7 mouse cellular contexts compared by ENCODE assay signal in genomic region chr14:23575951-23576350, GRCm38 (mm10).
DNase-seq lines count a peak whose midpoint lies in the region; ATAC-seq lines count a peak whose summit lies in the region.

No protein-coding gene starts in this region.

- H3K27me3 ChIP-seq in forebrain, embryonic 11.5 days (ENCODE audit: control insufficient read depth, insufficient read depth, low read length) = no peaks in the 10 kb centered on the region
- H3K27me3 ChIP-seq in midbrain, embryonic 13.5 days = peaks cover 13% of the 10 kb centered on the region
- no peaks in the 10 kb centered on the region; the same call in 1 of the 2 replicates for H3K27me3 ChIP-seq in liver, embryonic 12.5 days (replicated peaks)

- H3K4me2 ChIP-seq in forebrain, embryonic 11.5 days (ENCODE audit: low read depth, low read length, severe bottlenecking) = no peak overlapping the region
- no peak overlapping the region for H3K4me2 ChIP-seq in midbrain, embryonic 13.5 days (replicated peaks)
- no peak overlapping the region for H3K4me2 ChIP-seq in liver, embryonic 12.5 days

- no peaks in the 10 kb centered on the region for H3K36me3 ChIP-seq in forebrain, embryonic 11.5 days (ENCODE audit: control insufficient read depth, insufficient read depth, low read length)
- no peaks in the 10 kb centered on the region for H3K36me3 ChIP-seq in midbrain, embryonic 13.5 days
- H3K36me3 ChIP-seq in liver, embryonic 12.5 days = no peaks in the 10 kb centered on the region

- no peaks in the 10 kb centered on the region for H3K4me1 ChIP-seq in forebrain, embryonic 11.5 days (replicated peaks; ENCODE audit: control insufficient read depth, insufficient read depth, low read length)
- H3K4me1 ChIP-seq in midbrain, embryonic 13.5 days (replicated peaks) = no peaks in the 10 kb centered on the region
- H3K4me1 ChIP-seq in liver, embryonic 12.5 days = no peaks in the 10 kb centered on the region

- no peak overlapping the region for H3K9ac ChIP-seq in forebrain, embryonic 11.5 days (ENCODE audit: low read length)
- no peak overlapping the region for H3K9ac ChIP-seq in midbrain, embryonic 13.5 days (replicated peaks)
- no peak overlapping the region for H3K9ac ChIP-seq in liver, embryonic 12.5 days

- H3K4me3 ChIP-seq in forebrain, embryonic 11.5 days (ENCODE audit: low read depth, low read length) = no peak overlapping the region
- H3K4me3 ChIP-seq in midbrain, embryonic 13.5 days (replicated peaks) = no peak overlapping the region
- no peak overlapping the region for H3K4me3 ChIP-seq in liver, embryonic 12.5 days

- ATAC-seq in forebrain, embryonic 11.5 days (replicated peaks; ENCODE audit: low FRiP score) = no peak
- ATAC-seq in midbrain, embryonic 13.5 days = 0 out of 2 replicates have a peak, but pooled peaks have one; percentile 79
- ATAC-seq in liver, embryonic 12.5 days = no peak

- 4% methylated on average over 2 of the region's 2 CpGs for WGBS in forebrain, embryonic 11.5 days
- 0% methylated on average over 2 of the region's 2 CpGs for WGBS in midbrain, embryonic 13.5 days
- WGBS in liver, embryonic 12.5 days (ENCODE audit: insufficient replicate concordance) = 3% methylated on average over 2 of the region's 2 CpGs

- H3K27ac ChIP-seq in forebrain, embryonic 11.5 days (ENCODE audit: low read depth, low read length) = no peak overlapping the region
- no peak overlapping the region for H3K27ac ChIP-seq in midbrain, embryonic 13.5 days
- H3K27ac ChIP-seq in liver, embryonic 12.5 days = no peak overlapping the region

- DNase-seq in left cerebral cortex, adult 18-20 months (ENCODE audit: low spot score in 2 of 2) = peak; percentile 39 to 48
- no peak for DNase-seq in left cerebral cortex, adult 11 months (ENCODE audit: low spot score)
- DNase-seq in adrenal gland, postnatal 10 days = peak; percentile 35
- DNase-seq in forebrain, embryonic 11.5 days (ENCODE audit: low spot score) = peak; percentile 52
- no peak for DNase-seq in spleen, postnatal 36 days (ENCODE audit: low spot score in 2 of 2)

- no peaks in the 10 kb centered on the region for H3K9me3 ChIP-seq in forebrain, embryonic 11.5 days (ENCODE audit: control insufficient read depth, low read length)
- H3K9me3 ChIP-seq in midbrain, embryonic 13.5 days = no peaks in the 10 kb centered on the region
- no peaks in the 10 kb centered on the region for H3K9me3 ChIP-seq in liver, embryonic 12.5 days (replicated peaks)

Comparison
In these comparisons a context has a peak if more than half of its experiments do, and no peak if none do; other contexts are left out.
1. DNase-seq: peak in left cerebral cortex, adult 18-20 months (2 of 2), adrenal gland, postnatal 10 days (single experiment) and forebrain, embryonic 11.5 days (single experiment); none in left cerebral cortex, adult 11 months (single experiment) and spleen, postnatal 36 days (0 of 2).